Mouse (Mus musculus) stomach, postnatal 0 days (tissue): ENCODE measurements around the gene Tcf12. TPM values are rescaled to one million over a fixed set of nuclear protein-coding genes. Genes with fewer than 3 reads are reported as not detected.

ENCODE experiments used
- ATAC-seq: fragments of 200-750 bp; cut with Nextera tagmentation; 2 replicates; pipeline ENCODE4 v1.8.0; 2017; ENCODE audit not compliant: low FRiP score, low TSS enrichment
- DNase-seq: peaks from one replicate; pipeline ENCODE4 v3.0.0-alpha.2; 2016; ENCODE audit warnings: low spot score
- H3K27ac ChIP-seq: fragments of 300-500 bp; sonication (generic); replicated peaks from 2 replicates; pipeline ENCODE4 v1.5.1; 2014; ENCODE audit warnings: mild to moderate bottlenecking, control low read depth
- H3K27me3 ChIP-seq: fragments of 300-500 bp; sonication (generic); 2 replicates; pipeline ENCODE4 v1.6.1; 2014; ENCODE audit warnings: low read length; ENCODE audit not compliant: control insufficient read depth, insufficient read depth
- H3K36me3 ChIP-seq: fragments of 300-500 bp; sonication (generic); 2 replicates; pipeline ENCODE4 v1.6.1; 2014; ENCODE audit warnings: low read length, mixed read lengths; ENCODE audit not compliant: control insufficient read depth, insufficient read depth
- H3K4me1 ChIP-seq: fragments of 300-500 bp; sonication (generic); replicated peaks from 2 replicates; pipeline ENCODE4 v1.6.1; 2014; ENCODE audit warnings: antibody characterized with exemption; ENCODE audit not compliant: control insufficient read depth, insufficient read depth
- H3K4me2 ChIP-seq: fragments of 300-500 bp; sonication (generic); replicated peaks from 2 replicates; pipeline ENCODE4 v1.6.1; 2014; ENCODE audit warnings: low read depth, mild to moderate bottlenecking, control low read depth, moderate library complexity
- H3K4me3 ChIP-seq: fragments of 300-500 bp; sonication (generic); 2 replicates; pipeline ENCODE4 v1.5.1; 2014; ENCODE audit warnings: low read depth, low read length, control low read depth
- H3K9ac ChIP-seq: fragments of 300-500 bp; sonication (generic); 2 replicates; pipeline ENCODE4 v1.6.1; 2014; ENCODE audit warnings: mild to moderate bottlenecking, low read length, control low read depth, mixed read lengths
- H3K9me3 ChIP-seq: fragments of 300-500 bp; sonication (generic); 2 replicates; pipeline ENCODE4 v1.6.1; 2016; ENCODE audit warnings: low read length; ENCODE audit not compliant: control insufficient read depth
- CTCF ChIP-seq: IDR thresholded peaks from 2 replicates; pipeline ENCODE4 v1.5.1; 2016; ENCODE audit warnings: antibody characterized with exemption, low read depth, mild to moderate bottlenecking, moderate library complexity
- EP300 ChIP-seq: optimal IDR thresholded peaks from 2 replicates; pipeline ENCODE3; 2016; ENCODE audit warnings: antibody characterized with exemption
- WGBS: fragments of 180-500 bp; shearing (Covaris S2); extraction: QIAGEN DNeasy Blood & Tissue Kit; methylation state at CpG from one replicate; pipeline ENCODE4 v1.1.7; 2014; 5-methylcytosine and 5-hydroxymethylcytosine counted together
- polyA plus RNA-seq: library from polyadenylated mRNA; unstranded; fragments of >200 nt; fragmentation: Nextera tagmentation; extraction: Ambion mirVana; gene quantifications from 2 replicates; pipeline ENCODE4 v1.2.1, GENCODE M21; 2015

Tcf12 gene
- polyA plus RNA-seq, 1 experiment from 2014 or later: 28.7 TPM

DNA sequence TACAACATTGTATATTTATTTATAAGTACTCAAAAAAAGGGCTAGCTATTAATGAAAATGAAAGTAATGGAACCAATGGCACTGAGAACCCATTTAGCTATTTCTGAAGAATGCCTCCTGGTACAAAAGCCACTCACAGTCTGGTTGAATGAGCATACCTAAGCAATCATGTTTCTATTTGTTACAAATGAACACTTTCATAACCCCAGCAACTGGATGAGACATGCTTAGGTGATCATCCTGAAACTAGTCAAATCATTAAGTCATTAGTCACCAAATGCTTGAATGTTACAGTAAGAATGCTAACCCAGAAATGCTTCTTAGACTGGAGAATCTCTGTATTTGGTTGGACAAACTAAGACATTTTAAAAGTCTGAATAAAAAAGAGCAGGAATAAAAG lies 35.5 kb downstream of the Tcf12 start:
- no peak overlapping the region for H3K4me3 ChIP-seq

DNA sequence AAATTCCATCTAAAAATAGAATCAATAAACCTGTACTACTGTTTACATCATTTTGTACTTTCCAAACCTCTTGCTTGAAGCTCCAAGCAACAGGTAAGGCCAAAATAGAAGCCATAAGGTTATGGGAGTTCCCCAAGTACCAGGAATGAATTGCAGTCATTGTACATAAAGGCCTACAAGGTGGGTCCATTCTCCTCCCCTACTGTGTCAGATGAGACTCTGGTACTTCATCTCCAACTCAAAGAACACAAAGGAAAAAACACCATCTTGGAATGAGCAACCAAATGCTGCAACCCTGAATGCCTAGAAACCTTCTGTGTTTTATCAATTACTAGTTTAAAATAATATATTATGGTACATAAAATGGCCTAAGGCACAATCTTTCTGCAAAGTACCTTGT lies 45.5 kb downstream of the Tcf12 start:
- ATAC-seq (no peak), DNase-seq (no peak)
- no peak overlapping the region for H3K9ac ChIP-seq
- TF ChIP-seq EP300 (no peak), CTCF (no peak)
- no peak overlapping the region for H3K27ac ChIP-seq
- H3K4me2 ChIP-seq: no peak overlapping the region
- no peaks in the 10 kb centered on the region for H3K27me3 ChIP-seq
- H3K4me3 ChIP-seq: no peak overlapping the region
- no peaks in the 10 kb centered on the region for H3K4me1 ChIP-seq
- H3K36me3 ChIP-seq: no peaks in the 10 kb centered on the region
- no peaks in the 10 kb centered on the region for H3K9me3 ChIP-seq

More for the DNA sequence above, 35.5 kb downstream of the Tcf12 start:
- ATAC-seq (no peak), DNase-seq (no peak)
- Histone ChIP-seq H3K4me2 (no peak overlapping the region), H3K9ac (no peak overlapping the region), H3K4me1 (no peaks in the 10 kb centered on the region), H3K27ac (no peak overlapping the region), H3K9me3 (no peaks in the 10 kb centered on the region), H3K36me3 (no peaks in the 10 kb centered on the region), H3K27me3 (no peaks in the 10 kb centered on the region)
- TF ChIP-seq CTCF (no peak), EP300 (no peak)

DNA sequence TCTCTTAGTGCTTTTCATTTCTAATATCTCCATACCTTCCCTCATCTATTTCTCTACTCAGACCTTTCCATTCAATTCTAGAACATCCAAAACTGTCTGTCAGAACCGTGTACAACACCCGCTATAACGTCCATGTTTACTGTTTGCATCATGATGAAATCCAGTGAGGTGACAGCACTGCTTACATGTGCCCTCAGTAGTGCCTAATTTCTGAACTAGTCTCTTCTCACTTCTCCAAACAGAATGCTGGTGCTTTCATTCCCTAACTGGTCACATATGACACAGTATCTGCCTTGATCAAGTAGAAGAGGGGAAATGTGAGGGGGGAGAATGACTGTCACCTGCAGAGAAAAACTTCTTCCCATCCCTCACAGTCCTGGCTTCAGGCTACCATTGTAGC lies 58.5 kb downstream of the Tcf12 start:
- Histone ChIP-seq H3K36me3 (no peaks in the 10 kb centered on the region), H3K27me3 (no peaks in the 10 kb centered on the region), H3K9ac (no peak overlapping the region), H3K4me1 (no peaks in the 10 kb centered on the region), H3K9me3 (no peaks in the 10 kb centered on the region), H3K4me3 (no peak overlapping the region), H3K4me2 (no peak overlapping the region), H3K27ac (no peak overlapping the region)
- 79% methylated on average over 3 of the region's 3 CpGs for WGBS
- ATAC-seq: no peak
- TF ChIP-seq CTCF (no peak), EP300 (no peak)
- DNase-seq: no peak

DNA sequence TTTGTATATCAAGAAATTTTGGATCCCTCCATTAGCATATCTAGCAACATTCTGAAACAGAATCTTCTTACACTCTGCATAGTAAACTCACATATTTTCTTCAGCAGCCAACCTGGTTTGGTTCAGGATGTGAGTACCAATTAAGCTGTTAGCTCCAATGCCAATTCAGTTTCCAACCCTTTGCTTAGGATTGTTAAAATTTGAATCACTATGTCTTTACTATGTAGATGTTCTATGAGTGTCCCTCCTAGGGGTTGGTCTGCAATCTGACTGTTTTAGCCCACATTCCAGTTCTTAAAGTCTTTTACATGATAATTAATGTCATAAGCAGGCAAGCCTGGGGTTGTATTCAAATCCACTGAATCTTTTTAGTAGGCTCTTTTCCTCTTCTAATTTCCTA lies 71.5 kb downstream of the Tcf12 start:
- H3K27ac ChIP-seq: no peak overlapping the region
- H3K9ac ChIP-seq: no peak overlapping the region
- no peaks in the 10 kb centered on the region for H3K27me3 ChIP-seq
- H3K36me3 ChIP-seq: no peaks in the 10 kb centered on the region
- no peak for TF ChIP-seq CTCF
- TF ChIP-seq EP300: no peak
- no peak overlapping the region for H3K4me3 ChIP-seq
- no peak for ATAC-seq
- DNase-seq: no peak
- no peaks in the 10 kb centered on the region for H3K4me1 ChIP-seq
- no peak overlapping the region for H3K4me2 ChIP-seq
- no peaks in the 10 kb centered on the region for H3K9me3 ChIP-seq

DNA sequence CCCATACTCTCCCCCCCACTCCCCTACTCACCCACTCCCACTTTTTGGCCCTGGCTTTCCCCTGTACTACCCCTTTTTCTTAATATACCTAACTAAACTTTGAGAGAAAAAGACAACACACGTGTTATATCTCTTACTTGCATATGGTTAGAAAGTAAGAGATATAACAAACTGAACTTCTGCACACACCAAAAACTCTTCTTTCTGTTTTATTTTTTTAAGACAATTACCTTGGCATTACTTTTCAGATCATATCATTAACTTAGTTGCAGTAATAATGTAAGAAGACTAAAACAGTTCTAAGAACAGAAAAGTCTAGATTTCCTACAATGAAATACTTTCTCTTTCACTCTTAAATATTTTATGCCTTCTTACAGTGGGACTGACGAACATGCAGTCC lies 72.3 kb downstream of the Tcf12 start:
- WGBS: 76% methylated on average over 2 of the region's 2 CpGs
- DNase-seq: no peak

DNA sequence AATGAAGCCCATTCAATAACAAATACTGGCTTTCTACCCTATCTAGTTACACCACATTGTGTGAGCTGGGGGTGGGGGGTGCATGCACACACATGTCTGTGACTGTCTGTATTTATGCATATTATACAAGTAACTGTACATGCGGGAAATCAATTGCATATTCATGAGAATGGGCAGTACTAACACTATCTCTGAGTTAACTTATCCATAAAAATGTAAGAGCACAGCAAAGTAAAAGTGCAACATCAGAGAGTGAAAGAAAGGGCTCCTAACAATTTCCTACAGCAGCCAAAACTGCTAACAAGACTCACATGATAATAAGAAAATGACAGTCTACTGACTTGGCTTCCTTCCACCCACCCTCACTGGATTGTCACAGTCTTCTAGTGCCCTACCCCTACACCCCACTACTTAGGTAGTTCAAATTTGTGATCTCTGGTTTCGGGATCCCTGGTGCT lies 74.6 kb downstream of the Tcf12 start:
- no peaks in the 10 kb centered on the region for H3K27me3 ChIP-seq
- H3K36me3 ChIP-seq: no peaks in the 10 kb centered on the region
- no peaks in the 10 kb centered on the region for H3K4me1 ChIP-seq
- TF ChIP-seq EP300 (no peak), CTCF (no peak)
- WGBS: 85% methylated on average over 2 of the region's 2 CpGs
- no peak overlapping the region for H3K9ac ChIP-seq
- ATAC-seq (no peak), DNase-seq (no peak)
- no peak overlapping the region for H3K27ac ChIP-seq
- no peak overlapping the region for H3K4me3 ChIP-seq
- no peak overlapping the region for H3K4me2 ChIP-seq
- no peaks in the 10 kb centered on the region for H3K9me3 ChIP-seq

More for the DNA sequence above, 72.3 kb downstream of the Tcf12 start:
- H3K4me1 ChIP-seq: no peaks in the 10 kb centered on the region
- no peaks in the 10 kb centered on the region for H3K9me3 ChIP-seq
- ATAC-seq: no peak
- no peak overlapping the region for H3K27ac ChIP-seq
- TF ChIP-seq CTCF (no peak), EP300 (no peak)
- no peak overlapping the region for H3K9ac ChIP-seq
- no peak overlapping the region for H3K4me3 ChIP-seq
- H3K36me3 ChIP-seq: no peaks in the 10 kb centered on the region
- no peak overlapping the region for H3K4me2 ChIP-seq
- no peaks in the 10 kb centered on the region for H3K27me3 ChIP-seq
